18 mouse cellular contexts compared by ENCODE assay signal in the genomic region with DNA sequence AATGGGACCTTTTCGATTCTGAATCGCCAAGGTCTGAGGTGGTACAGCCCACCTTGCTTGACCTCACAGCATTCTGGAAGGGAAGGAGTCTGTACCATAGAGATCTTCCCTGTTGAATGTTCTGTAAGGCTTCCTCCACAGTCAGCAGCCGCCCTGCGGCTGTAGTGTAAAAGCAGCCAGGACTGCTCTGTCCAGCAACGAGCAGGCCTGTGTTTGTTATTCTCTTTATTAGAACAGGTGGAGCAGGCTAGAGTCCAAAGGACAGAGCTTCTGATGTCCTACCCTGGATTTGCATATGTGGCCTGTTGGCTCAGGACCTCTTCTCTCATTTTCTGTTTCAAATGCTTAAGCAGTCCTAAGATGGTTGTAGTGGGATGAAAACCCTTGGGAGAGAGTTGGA. TPM values are rescaled to one million over a fixed set of nuclear protein-coding genes. Genes with fewer than 3 reads are reported as not detected.
DNase-seq lines count a peak whose midpoint lies in the region; ATAC-seq and TF ChIP-seq lines count a peak whose summit lies in the region.
"Had no signal": no experiment of that assay in that cellular context is flagged by ENCODE, and none has a peak within 500 bp of the region (broad histone marks: within the 10 kb centered on the region; RNA-seq: fewer than 3 reads in every experiment).

No protein-coding gene starts in this region.

- no peak overlapping the region for H3K27ac ChIP-seq in kidney, postnatal 0 days
- peak overlapping the region; percentile 32; the same call in 1 of the 2 replicates for H3K27ac ChIP-seq in liver, embryonic 11.5 days (ENCODE audit: low read depth, low read length)
- H3K27ac ChIP-seq in stomach, embryonic 16.5 days (ENCODE audit: low read length): peak overlapping the region; percentile 8; the same call in 1 of the 2 replicates
- H3K27ac ChIP-seq: gastrocnemius, adult 2 months; limb, embryonic 12.5 days; neural tube, embryonic 12.5 days had no signal

- peak; percentile 68 for ATAC-seq in kidney, postnatal 0 days (replicated peaks; ENCODE audit: low FRiP score, low read depth)
- ATAC-seq in liver, embryonic 11.5 days (replicated peaks; ENCODE audit: low FRiP score): peak; percentile 45; the same call in 1 of the 2 replicates
- ATAC-seq in stomach, embryonic 16.5 days (ENCODE audit: insufficient read depth, low FRiP score): no peak; the same call in 1 of the 2 replicates
- ATAC-seq: forebrain, embryonic 16.5 days had no signal

- peak; percentile 2 for DNase-seq in adrenal gland, postnatal 10 days
- no peak for DNase-seq in adrenal gland, postnatal 25 days
- no peak for DNase-seq in kidney, postnatal 0 days (ENCODE audit: low spot score)
- no peak for DNase-seq in kidney, postnatal 25 days
- DNase-seq in liver, embryonic 11.5 days (ENCODE audit: low spot score): no peak
- no peak for DNase-seq in gastrocnemius, postnatal 4 days (ENCODE audit: low spot score in 2 of 2)
- no peak for DNase-seq in cerebellum, adult 11-12 months
- DNase-seq: adrenal gland, postnatal 36 days; cerebellum, postnatal 10 days; gastrocnemius, adult 2 months; kidney, postnatal 10 days; layer of hippocampus, postnatal 36 days; lung, postnatal 14 days had no signal

- no peak overlapping the region for H3K4me2 ChIP-seq in kidney, postnatal 0 days (ENCODE audit: low read length)
- no peak overlapping the region for H3K4me2 ChIP-seq in liver, embryonic 11.5 days
- no peak overlapping the region for H3K4me2 ChIP-seq in stomach, embryonic 16.5 days (ENCODE audit: low read depth, low read length)
- H3K4me2 ChIP-seq: limb, embryonic 12.5 days; neural tube, embryonic 12.5 days had no signal

- H3K36me3 ChIP-seq in kidney, postnatal 0 days (ENCODE audit: insufficient read depth, low read length): peaks cover 4% of the 10 kb centered on the region; the same call in 1 of the 2 replicates
- no peaks in the 10 kb centered on the region for H3K36me3 ChIP-seq in liver, embryonic 11.5 days (ENCODE audit: control insufficient read depth, insufficient read depth, low read length)
- no peaks in the 10 kb centered on the region for H3K36me3 ChIP-seq in stomach, embryonic 16.5 days (ENCODE audit: control insufficient read depth, insufficient read depth, low read length)

- no peak for TF ChIP-seq CTCF in kidney, postnatal 0 days (IDR thresholded peaks at IDR 0.05; ENCODE audit: low read depth)

- no peaks in the 10 kb centered on the region for H3K9me3 ChIP-seq in kidney, postnatal 0 days (replicated peaks; ENCODE audit: low read length)
- H3K9me3 ChIP-seq in liver, embryonic 11.5 days (ENCODE audit: control insufficient read depth, low read length): no peaks in the 10 kb centered on the region
- no peaks in the 10 kb centered on the region for H3K9me3 ChIP-seq in stomach, embryonic 16.5 days (replicated peaks; ENCODE audit: control insufficient read depth, low read length)
- H3K9me3 ChIP-seq: hindbrain, embryonic 10.5 days; limb, embryonic 12.5 days; neural tube, embryonic 12.5 days had no signal

- H3K27me3 ChIP-seq in kidney, postnatal 0 days (ENCODE audit: insufficient read depth, low read length): no peaks in the 10 kb centered on the region
- no peaks in the 10 kb centered on the region for H3K27me3 ChIP-seq in liver, embryonic 11.5 days (replicated peaks; ENCODE audit: control insufficient read depth, insufficient read depth, low read length)
- H3K27me3 ChIP-seq in stomach, embryonic 16.5 days (ENCODE audit: control insufficient read depth, insufficient read depth, low read length): no peaks in the 10 kb centered on the region
- H3K27me3 ChIP-seq: limb, embryonic 12.5 days; neural tube, embryonic 12.5 days had no signal

- H3K4me3 ChIP-seq in kidney, postnatal 0 days (replicated peaks; ENCODE audit: low read depth, low read length): no peak overlapping the region
- H3K4me3 ChIP-seq in liver, embryonic 11.5 days (ENCODE audit: low read depth, low read length): no peak overlapping the region
- no peak overlapping the region for H3K4me3 ChIP-seq in stomach, embryonic 16.5 days (replicated peaks; ENCODE audit: low read length)
- H3K4me3 ChIP-seq: gastrocnemius, adult 2 months; hindbrain, embryonic 10.5 days; limb, embryonic 12.5 days; neural tube, embryonic 12.5 days had no signal

- 63% methylated on average over 5 of the region's 5 CpGs for WGBS in kidney, postnatal 0 days
- WGBS in liver, embryonic 11.5 days: 71% methylated on average over 5 of the region's 5 CpGs
- WGBS in stomach, embryonic 16.5 days: 68% methylated on average over 5 of the region's 5 CpGs

- H3K9ac ChIP-seq in kidney, postnatal 0 days (ENCODE audit: low read depth, low read length): no peak overlapping the region
- H3K9ac ChIP-seq in liver, embryonic 11.5 days (ENCODE audit: low read depth, low read length): no peak overlapping the region
- no peak overlapping the region for H3K9ac ChIP-seq in stomach, embryonic 16.5 days (ENCODE audit: low read length)
- H3K9ac ChIP-seq: limb, embryonic 12.5 days; neural tube, embryonic 12.5 days had no signal

- H3K4me1 ChIP-seq in kidney, postnatal 0 days (replicated peaks; ENCODE audit: insufficient read depth, low read length): no peaks in the 10 kb centered on the region
- H3K4me1 ChIP-seq in liver, embryonic 11.5 days (replicated peaks; ENCODE audit: control insufficient read depth, insufficient read depth, low read length): 0 out of 2 replicates have a peak, but pooled peaks cover 3% of the 10 kb centered on the region
- H3K4me1 ChIP-seq in stomach, embryonic 16.5 days (ENCODE audit: control insufficient read depth, insufficient read depth, low read length): peaks cover 3% of the 10 kb centered on the region; the same call in 1 of the 2 replicates

RNA-seq across cellular contexts. Expression of gene Cacna1c, which starts 4.1 kb away (rescaled TPM):
- total RNA-seq in adrenal gland, postnatal 10 days (2021): 10 to 100 TPM; 39.2 to 58.2 TPM
- 104 and 106 TPM in 2 replicates for total RNA-seq in adrenal gland, postnatal 25 days (2021)
- polyA plus RNA-seq in kidney, postnatal 0 days (2015; fragmentation: Nextera tagmentation; extraction: Ambion mirVana): 1.1 and 1.3 TPM in 2 replicates
- polyA plus RNA-seq in liver, embryonic 11.5 days (2014; fragmentation: Nextera tagmentation; extraction: Ambion mirVana): 1.3 and 2.3 TPM in 2 replicates
- polyA plus RNA-seq in stomach, embryonic 16.5 days (2015; fragmentation: Nextera tagmentation; extraction: Ambion mirVana): 2.5 and 4.3 TPM in 2 replicates
- total RNA-seq in gastrocnemius, postnatal 4 days (2021): 1 to 10 TPM; 7.5 to 9.9 TPM

RNA-seq across cellular contexts. Expression of gene Dcp1b, which starts 25.3 kb away (rescaled TPM):
- 10 to 100 TPM; 10.7 to 17.4 TPM for total RNA-seq in adrenal gland, postnatal 10 days (2021)
- total RNA-seq in adrenal gland, postnatal 25 days (2021): 16.1 and 18.0 TPM in 2 replicates
- 9.4 and 9.8 TPM in 2 replicates for polyA plus RNA-seq in kidney, postnatal 0 days (2015; fragmentation: Nextera tagmentation; extraction: Ambion mirVana)
- polyA plus RNA-seq in liver, embryonic 11.5 days (2014; fragmentation: Nextera tagmentation; extraction: Ambion mirVana): 6.6 and 7.8 TPM in 2 replicates
- 8.3 and 8.4 TPM in 2 replicates for polyA plus RNA-seq in stomach, embryonic 16.5 days (2015; fragmentation: Nextera tagmentation; extraction: Ambion mirVana)
- 1 to 10 TPM; 7.3 to 8.0 TPM for total RNA-seq in gastrocnemius, postnatal 4 days (2021)

RNA-seq across cellular contexts. Expression of gene Cacna2d4, which starts 36.0 kb away (rescaled TPM):
- total RNA-seq in adrenal gland, postnatal 10 days (2021): under 1 TPM in 1 of 2 experiments, not detected in 1; 0.48 TPM
- not detected in 2 replicates for total RNA-seq in adrenal gland, postnatal 25 days (2021)
- not detected in 2 replicates for polyA plus RNA-seq in kidney, postnatal 0 days (2015; fragmentation: Nextera tagmentation; extraction: Ambion mirVana)
- 0.08 TPM in 1 of 2 replicates, not detected in the other for polyA plus RNA-seq in liver, embryonic 11.5 days (2014; fragmentation: Nextera tagmentation; extraction: Ambion mirVana)
- 0.07 TPM in 1 of 2 replicates, not detected in the other for polyA plus RNA-seq in stomach, embryonic 16.5 days (2015; fragmentation: Nextera tagmentation; extraction: Ambion mirVana)
- under 1 TPM; 0.78 to 0.83 TPM for total RNA-seq in gastrocnemius, postnatal 4 days (2021)
- total RNA-seq: adrenal gland, postnatal 36 days had no signal
- polyA plus RNA-seq: limb, embryonic 12.5 days had no signal
